In genomic region chr16:82038616-82039015, GRCm38 (mm10) we compare ENCODE assay signal across 21 mouse cellular contexts.
DNase-seq lines count a peak whose midpoint lies in the region; ATAC-seq and TF ChIP-seq lines count a peak whose summit lies in the region.
"Had no signal": no experiment of that assay in that cellular context is flagged by ENCODE, and none has a peak within 500 bp of the region (broad histone marks: within the 10 kb centered on the region; RNA-seq: fewer than 3 reads in every experiment).

No protein-coding gene starts in this region.

- DNase-seq in layer of hippocampus, adult 9-11 months: peak; percentile 29
- no peak for DNase-seq in layer of hippocampus, adult 8-10 months (ENCODE audit: low spot score in 2 of 2)
- DNase-seq in brain, embryonic 18.5 days (ENCODE audit: low read depth, low spot score): peak; percentile 12
- peak; percentile 11 for DNase-seq in forebrain, postnatal 0 days
- DNase-seq in hindbrain, postnatal 0 days (ENCODE audit: low spot score): no peak
- DNase-seq: adrenal gland, adult 8-10 months; adrenal gland, postnatal 36 days; cerebellum, adult 2 months; cerebellum, postnatal 10 days; gastrocnemius, postnatal 14 days; heart, adult 2 months; heart, postnatal 14 days had no signal

- 63% methylated on average over 3 of the region's 3 CpGs for WGBS in forebrain, embryonic 13.5 days
- WGBS in forebrain, embryonic 12.5 days: 68% methylated on average over 3 of the region's 3 CpGs
- WGBS in forebrain, postnatal 0 days: 41% methylated on average over 3 of the region's 3 CpGs
- 90% methylated on average over 3 of the region's 3 CpGs for WGBS in hindbrain, postnatal 0 days

- no peak overlapping the region for H3K4me2 ChIP-seq in forebrain, embryonic 13.5 days
- H3K4me2 ChIP-seq in forebrain, embryonic 12.5 days: no peak overlapping the region
- H3K4me2 ChIP-seq in forebrain, postnatal 0 days (ENCODE audit: low read depth): no peak overlapping the region
- H3K4me2 ChIP-seq in hindbrain, postnatal 0 days (ENCODE audit: low read depth, low read length): no peak overlapping the region
- H3K4me2 ChIP-seq: heart, embryonic 11.5 days; heart, embryonic 15.5 days; hindbrain, embryonic 13.5 days; intestine, embryonic 15.5 days had no signal

- no peaks in the 10 kb centered on the region for H3K36me3 ChIP-seq in forebrain, embryonic 13.5 days (ENCODE audit: poor library complexity, severe bottlenecking)
- no peaks in the 10 kb centered on the region for H3K36me3 ChIP-seq in forebrain, embryonic 12.5 days (replicated peaks)
- H3K36me3 ChIP-seq in forebrain, postnatal 0 days (ENCODE audit: insufficient read depth): no peaks in the 10 kb centered on the region
- no peaks in the 10 kb centered on the region for H3K36me3 ChIP-seq in hindbrain, postnatal 0 days (ENCODE audit: insufficient read depth, low read length)
- H3K36me3 ChIP-seq: embryonic facial prominence, embryonic 10.5 days; heart, embryonic 15.5 days; hindbrain, embryonic 13.5 days; intestine, embryonic 15.5 days had no signal

- no peak overlapping the region for H3K27ac ChIP-seq in forebrain, embryonic 13.5 days
- no peak overlapping the region for H3K27ac ChIP-seq in forebrain, embryonic 12.5 days
- no peak overlapping the region for H3K27ac ChIP-seq in forebrain, postnatal 0 days (ENCODE audit: low read depth, low read length)
- no peak overlapping the region for H3K27ac ChIP-seq in hindbrain, postnatal 0 days
- H3K27ac ChIP-seq: embryonic facial prominence, embryonic 10.5 days; heart, adult 2 months; heart, embryonic 15.5 days; hindbrain, embryonic 13.5 days; intestine, embryonic 15.5 days had no signal

- H3K4me3 ChIP-seq in forebrain, embryonic 13.5 days: no peak overlapping the region
- H3K4me3 ChIP-seq in forebrain, embryonic 12.5 days (replicated peaks): no peak overlapping the region
- no peak overlapping the region for H3K4me3 ChIP-seq in forebrain, postnatal 0 days (ENCODE audit: low read depth, low read length)
- no peak overlapping the region for H3K4me3 ChIP-seq in hindbrain, postnatal 0 days (ENCODE audit: low read length)
- H3K4me3 ChIP-seq: embryonic facial prominence, embryonic 10.5 days; heart, adult 2 months; heart, embryonic 15.5 days; hindbrain, embryonic 13.5 days; intestine, embryonic 15.5 days had no signal

- no peaks in the 10 kb centered on the region for H3K27me3 ChIP-seq in forebrain, embryonic 13.5 days
- no peaks in the 10 kb centered on the region for H3K27me3 ChIP-seq in forebrain, embryonic 12.5 days
- H3K27me3 ChIP-seq in forebrain, postnatal 0 days (ENCODE audit: insufficient read depth, low read length): no peaks in the 10 kb centered on the region
- no peaks in the 10 kb centered on the region for H3K27me3 ChIP-seq in hindbrain, postnatal 0 days (ENCODE audit: insufficient read depth, low read length)
- H3K27me3 ChIP-seq: CH12.LX; heart, embryonic 15.5 days; hindbrain, embryonic 13.5 days; intestine, embryonic 15.5 days had no signal

- H3K9me3 ChIP-seq in forebrain, embryonic 13.5 days (replicated peaks): no peaks in the 10 kb centered on the region
- no peaks in the 10 kb centered on the region for H3K9me3 ChIP-seq in forebrain, embryonic 12.5 days
- no peaks in the 10 kb centered on the region for H3K9me3 ChIP-seq in forebrain, postnatal 0 days (ENCODE audit: low read length)
- H3K9me3 ChIP-seq in hindbrain, postnatal 0 days (ENCODE audit: low read length): no peaks in the 10 kb centered on the region
- H3K9me3 ChIP-seq: embryonic facial prominence, embryonic 10.5 days; heart, embryonic 15.5 days; hindbrain, embryonic 13.5 days; intestine, embryonic 15.5 days had no signal

- H3K9ac ChIP-seq in forebrain, embryonic 13.5 days: no peak overlapping the region
- no peak overlapping the region for H3K9ac ChIP-seq in forebrain, embryonic 12.5 days
- no peak overlapping the region for H3K9ac ChIP-seq in forebrain, postnatal 0 days
- no peak overlapping the region for H3K9ac ChIP-seq in hindbrain, postnatal 0 days (replicated peaks; ENCODE audit: low read length)
- H3K9ac ChIP-seq: heart, embryonic 15.5 days; hindbrain, embryonic 13.5 days; intestine, embryonic 15.5 days had no signal

- no peaks in the 10 kb centered on the region for H3K4me1 ChIP-seq in forebrain, embryonic 13.5 days
- H3K4me1 ChIP-seq in forebrain, embryonic 12.5 days: no peaks in the 10 kb centered on the region
- H3K4me1 ChIP-seq in forebrain, postnatal 0 days (ENCODE audit: insufficient read depth): no peaks in the 10 kb centered on the region
- H3K4me1 ChIP-seq in hindbrain, postnatal 0 days (ENCODE audit: insufficient read depth, low read length): no peaks in the 10 kb centered on the region
- H3K4me1 ChIP-seq: embryonic facial prominence, embryonic 10.5 days; heart, embryonic 15.5 days; hindbrain, embryonic 13.5 days; intestine, embryonic 15.5 days had no signal

- peak; percentile 38; the same call in 1 of the 2 replicates for ATAC-seq in forebrain, embryonic 13.5 days
- no peak for ATAC-seq in forebrain, embryonic 12.5 days (ENCODE audit: low FRiP score)
- no peak for ATAC-seq in forebrain, postnatal 0 days
- ATAC-seq in hindbrain, postnatal 0 days: no peak
- ATAC-seq in CD4-positive, CD25-positive, alpha-beta regulatory T cell, adult 4 months: no peak
- ATAC-seq: intestine, embryonic 15.5 days had no signal

- TF ChIP-seq CTCF in forebrain, postnatal 0 days (IDR thresholded peaks at IDR 0.05; ENCODE audit: low read depth): no peak
- no peak for TF ChIP-seq CTCF in hindbrain, postnatal 0 days (IDR thresholded peaks at IDR 0.05; ENCODE audit: low read depth)

Comparison
In these comparisons a context has a peak if more than half of its experiments do, and no peak if none do; other contexts are left out.
1. DNase-seq: peak in layer of hippocampus, adult 9-11 months (single experiment), brain, embryonic 18.5 days (single experiment) and forebrain, postnatal 0 days (single experiment); none in layer of hippocampus, adult 8-10 months (0 of 2) and hindbrain, postnatal 0 days (single experiment).